Mouse (Mus musculus): ENCODE data around the gene Ckm. TPM values are rescaled to one million over a fixed set of nuclear protein-coding genes. Genes with fewer than 3 reads are reported as not detected.

Ckm gene
- polyA plus RNA-seq, 1 experiment: 0.08 TPM

GRCm38 (mm10) chr7:19360944-19361343 is 43.6 kb upstream of the Ckm start:
- Histone ChIP-seq H3K27me3 (ENCODE audit: control insufficient read depth, insufficient read depth, low read length) (no peaks in the 10 kb centered on the region), H3K4me1 (ENCODE audit: control insufficient read depth, insufficient read depth, low read length) (0 out of 2 replicates have a peak, but pooled peaks cover 5% of the 10 kb centered on the region), H3K27ac (ENCODE audit: insufficient read depth, low read length) (peak overlapping the region; percentile 32; the same call in 1 of the 2 replicates), H3K4me3 (replicated peaks; ENCODE audit: insufficient read depth, low read depth, low read length) (peak overlapping the region; percentile 96)
- peak; percentile 91 to 95 for DNase-seq
- under 1% methylated on average over 27 of the region's 27 CpGs for WGBS
- TF ChIP-seq POLR2A (IDR thresholded peaks at IDR 0.05; ENCODE audit: borderline replicate concordance, insufficient read depth, low read length) (peak; percentile 33; the same call in 1 of the 2 replicates), CTCF (IDR thresholded peaks at IDR 0.05; ENCODE audit: borderline replicate concordance, insufficient read depth, low read depth, low read length) (no peak)

GRCm38 (mm10) chr7:19361720-19362119 is 42.9 kb upstream of the Ckm start:
- no peak overlapping the region for H3K4me3 ChIP-seq (replicated peaks; ENCODE audit: insufficient read depth, low read depth, low read length)
- 0 out of 2 replicates have a peak, but pooled peaks cover 5% of the 10 kb centered on the region for H3K4me1 ChIP-seq (ENCODE audit: control insufficient read depth, insufficient read depth, low read length)
- no peaks in the 10 kb centered on the region for H3K27me3 ChIP-seq (ENCODE audit: control insufficient read depth, insufficient read depth, low read length)
- DNase-seq: peak; percentile 62 to 63
- WGBS: 13% methylated on average over 16 of the region's 16 CpGs
- H3K27ac ChIP-seq (ENCODE audit: insufficient read depth, low read length): no peak overlapping the region
- peak; percentile 52; the same call in 1 of the 2 replicates for TF ChIP-seq CTCF (IDR thresholded peaks at IDR 0.05; ENCODE audit: borderline replicate concordance, insufficient read depth, low read depth, low read length)
- TF ChIP-seq POLR2A (IDR thresholded peaks at IDR 0.05; ENCODE audit: borderline replicate concordance, insufficient read depth, low read length): no peak

- no peak for DNase-seq
- Histone ChIP-seq H3K27ac (ENCODE audit: insufficient read depth, low read length) (no peak overlapping the region), H3K4me3 (replicated peaks; ENCODE audit: insufficient read depth, low read depth, low read length) (no peak overlapping the region), H3K4me1 (ENCODE audit: control insufficient read depth, insufficient read depth, low read length) (0 out of 2 replicates have a peak, but pooled peaks cover 5% of the 10 kb centered on the region), H3K27me3 (ENCODE audit: control insufficient read depth, insufficient read depth, low read length) (no peaks in the 10 kb centered on the region)
- WGBS: 42% methylated on average over 4 of the region's 4 CpGs
- no peak for TF ChIP-seq POLR2A (IDR thresholded peaks at IDR 0.05; ENCODE audit: borderline replicate concordance, insufficient read depth, low read length)
- no peak for TF ChIP-seq CTCF (IDR thresholded peaks at IDR 0.05; ENCODE audit: borderline replicate concordance, insufficient read depth, low read depth, low read length)
These were observed 42.3 kb upstream of the Ckm start for GRCm38 (mm10) chr7:19362276-19362675.

GRCm38 (mm10) chr7:19363881-19364280 is 40.7 kb upstream of the Ckm start:
- H3K4me1 ChIP-seq (ENCODE audit: control insufficient read depth, insufficient read depth, low read length): no peaks in the 10 kb centered on the region
- H3K27ac ChIP-seq (ENCODE audit: insufficient read depth, low read length): 0 out of 2 replicates have a peak overlapping the region, but pooled peaks have one; percentile 27
- WGBS: 4% methylated on average over 18 of the region's 18 CpGs
- H3K4me3 ChIP-seq (replicated peaks; ENCODE audit: insufficient read depth, low read depth, low read length): no peak overlapping the region
- TF ChIP-seq CTCF (IDR thresholded peaks at IDR 0.05; ENCODE audit: borderline replicate concordance, insufficient read depth, low read depth, low read length) (peak; percentile 76), POLR2A (IDR thresholded peaks at IDR 0.05; ENCODE audit: borderline replicate concordance, insufficient read depth, low read length) (no peak)
- DNase-seq: peak; percentile 76 to 83
- H3K27me3 ChIP-seq (ENCODE audit: control insufficient read depth, insufficient read depth, low read length): no peaks in the 10 kb centered on the region

GRCm38 (mm10) chr7:19365376-19365775 is 39.2 kb upstream of the Ckm start:
- 72% methylated on average over 4 of the region's 4 CpGs for WGBS
- Histone ChIP-seq H3K4me1 (ENCODE audit: control insufficient read depth, insufficient read depth, low read length) (no peaks in the 10 kb centered on the region), H3K4me3 (replicated peaks; ENCODE audit: insufficient read depth, low read depth, low read length) (no peak overlapping the region), H3K27ac (ENCODE audit: insufficient read depth, low read length) (no peak overlapping the region), H3K27me3 (ENCODE audit: control insufficient read depth, insufficient read depth, low read length) (no peaks in the 10 kb centered on the region)
- TF ChIP-seq POLR2A (IDR thresholded peaks at IDR 0.05; ENCODE audit: borderline replicate concordance, insufficient read depth, low read length) (no peak), CTCF (IDR thresholded peaks at IDR 0.05; ENCODE audit: borderline replicate concordance, insufficient read depth, low read depth, low read length) (no peak)
- DNase-seq: no peak

- Histone ChIP-seq H3K27me3 (ENCODE audit: control insufficient read depth, insufficient read depth, low read length) (no peaks in the 10 kb centered on the region), H3K4me3 (replicated peaks; ENCODE audit: insufficient read depth, low read depth, low read length) (no peak overlapping the region), H3K27ac (ENCODE audit: insufficient read depth, low read length) (no peak overlapping the region), H3K4me1 (ENCODE audit: control insufficient read depth, insufficient read depth, low read length) (no peaks in the 10 kb centered on the region)
- WGBS: 36% methylated on average over 16 of the region's 16 CpGs
- no peak for DNase-seq
- TF ChIP-seq POLR2A (IDR thresholded peaks at IDR 0.05; ENCODE audit: borderline replicate concordance, insufficient read depth, low read length): no peak
- no peak for TF ChIP-seq CTCF (IDR thresholded peaks at IDR 0.05; ENCODE audit: borderline replicate concordance, insufficient read depth, low read depth, low read length)
These were observed 36.2 kb upstream of the Ckm start for GRCm38 (mm10) chr7:19368380-19368779.

- 7% methylated on average over 46 of the region's 46 CpGs for WGBS
- DNase-seq: peak; percentile 63 to 77
- no peaks in the 10 kb centered on the region for H3K27me3 ChIP-seq (ENCODE audit: control insufficient read depth, insufficient read depth, low read length)
- H3K4me1 ChIP-seq (ENCODE audit: control insufficient read depth, insufficient read depth, low read length): no peaks in the 10 kb centered on the region
- no peak overlapping the region for H3K27ac ChIP-seq (ENCODE audit: insufficient read depth, low read length)
- H3K4me3 ChIP-seq (replicated peaks; ENCODE audit: insufficient read depth, low read depth, low read length): peak overlapping the region; percentile 48
- TF ChIP-seq CTCF (IDR thresholded peaks at IDR 0.05; ENCODE audit: borderline replicate concordance, insufficient read depth, low read depth, low read length): peak; percentile 83
- TF ChIP-seq POLR2A (IDR thresholded peaks at IDR 0.05; ENCODE audit: borderline replicate concordance, insufficient read depth, low read length): peak; percentile 56; the same call in 1 of the 2 replicates
These were observed 34.7 kb upstream of the Ckm start for GRCm38 (mm10) chr7:19369823-19370425.

- no peak overlapping the region for H3K27ac ChIP-seq (ENCODE audit: insufficient read depth, low read length)
- no peaks in the 10 kb centered on the region for H3K4me1 ChIP-seq (ENCODE audit: control insufficient read depth, insufficient read depth, low read length)
- DNase-seq: no peak
- H3K4me3 ChIP-seq (replicated peaks; ENCODE audit: insufficient read depth, low read depth, low read length): no peak overlapping the region
- no peaks in the 10 kb centered on the region for H3K27me3 ChIP-seq (ENCODE audit: control insufficient read depth, insufficient read depth, low read length)
- WGBS: 90% methylated on average over 2 of the region's 2 CpGs
- TF ChIP-seq CTCF (IDR thresholded peaks at IDR 0.05; ENCODE audit: borderline replicate concordance, insufficient read depth, low read depth, low read length) (no peak), POLR2A (IDR thresholded peaks at IDR 0.05; ENCODE audit: borderline replicate concordance, insufficient read depth, low read length) (no peak)
These were observed 31.2 kb upstream of the Ckm start for GRCm38 (mm10) chr7:19373367-19373766.

Data from cerebellum, adult 2 months (tissue).